Mouse (Mus musculus) E14TG2a.4 (cell line): Measurements from ENCODE around the gene Ap1ar.

Source experiments
- H3K27me3 ChIP-seq: 2 replicates; pipeline ENCODE4 v1.6.1; 2014; ENCODE audit warnings: low read length, control low read depth; ENCODE audit not compliant: insufficient read depth
- H3K36me3 ChIP-seq: 2 replicates; pipeline ENCODE4 v1.6.1; 2014; ENCODE audit warnings: low read length, control low read depth; ENCODE audit not compliant: insufficient read depth
- H3K4me1 ChIP-seq: replicated peaks from 2 replicates; pipeline ENCODE4 v1.6.1; 2014; ENCODE audit warnings: low read depth, low read length, control low read depth
- H3K4me3 ChIP-seq: replicated peaks from 2 replicates; pipeline ENCODE4 v1.5.1; 2014; ENCODE audit warnings: mild to moderate bottlenecking, low read length
- H3K9me3 ChIP-seq: 2 replicates; pipeline ENCODE4 v1.6.1; 2014; ENCODE audit warnings: low read length, control low read depth
- CTCF ChIP-seq: conservative IDR thresholded peaks from 2 replicates; pipeline ENCODE4 v1.5.1; 2014; ENCODE audit warnings: low read length
- NANOG ChIP-seq: IDR thresholded peaks from 2 replicates; pipeline ENCODE4 v1.6.1; 2014; ENCODE audit warnings: borderline replicate concordance, low read length, mixed read lengths
- POU5F1 ChIP-seq: IDR thresholded peaks from 2 replicates; pipeline ENCODE4 v1.6.1; 2014; ENCODE audit warnings: low read length, borderline replicate concordance

The Ap1ar gene

DNA sequence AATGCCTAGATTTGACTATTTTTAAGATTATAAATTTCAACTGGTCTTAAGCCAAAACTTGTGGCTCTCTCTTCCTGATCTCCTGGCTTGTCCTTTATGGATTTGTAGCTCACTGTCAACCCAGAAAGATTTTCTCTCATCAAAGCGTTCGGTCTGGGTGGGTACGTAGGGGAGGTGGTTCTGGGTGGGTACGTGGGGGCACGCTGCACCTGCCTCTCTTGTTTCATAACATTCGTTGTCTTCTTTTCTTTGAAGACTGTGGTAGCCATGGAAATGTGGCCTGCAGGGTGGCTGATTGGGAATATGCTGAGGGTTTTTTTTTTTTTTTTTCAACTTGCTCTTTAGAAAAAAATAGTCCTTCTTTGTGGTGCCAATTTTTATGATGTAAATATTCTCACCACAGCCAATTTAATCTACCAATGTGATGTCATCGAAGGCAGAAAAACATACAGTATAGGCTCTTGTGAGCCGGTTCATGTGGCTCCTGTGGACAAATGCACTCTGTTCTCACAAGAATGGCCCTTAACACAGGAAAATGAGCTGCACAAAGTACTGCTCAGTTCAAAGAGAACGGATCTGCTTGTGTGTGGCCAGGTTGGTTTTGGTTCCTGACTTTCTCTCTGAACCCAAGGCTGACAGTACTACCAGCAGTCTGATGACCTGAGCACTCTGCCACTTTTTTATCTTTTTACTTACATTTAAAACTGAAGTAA, 30.9 kb upstream of the Ap1ar start:
- no peaks in the 10 kb centered on the region for H3K27me3 ChIP-seq
- peaks cover 16% of the 10 kb centered on the region for H3K9me3 ChIP-seq
- H3K4me1 ChIP-seq, result no peaks in the 10 kb centered on the region
- no peak overlapping the region for H3K4me3 ChIP-seq
- H3K36me3 ChIP-seq, result no peaks in the 10 kb centered on the region
- TF ChIP-seq POU5F1 (no peak), CTCF (no peak), NANOG (no peak)

GRCm38 (mm10) chr3:127864242-127864641, 26.9 kb upstream of the Ap1ar start:
- peaks cover 16% of the 10 kb centered on the region for H3K9me3 ChIP-seq
- no peak overlapping the region for H3K4me3 ChIP-seq
- H3K36me3 ChIP-seq, result no peaks in the 10 kb centered on the region
- TF ChIP-seq POU5F1 (no peak), NANOG (no peak), CTCF (no peak)
- H3K4me1 ChIP-seq, result no peaks in the 10 kb centered on the region
- H3K27me3 ChIP-seq, result no peaks in the 10 kb centered on the region

DNA sequence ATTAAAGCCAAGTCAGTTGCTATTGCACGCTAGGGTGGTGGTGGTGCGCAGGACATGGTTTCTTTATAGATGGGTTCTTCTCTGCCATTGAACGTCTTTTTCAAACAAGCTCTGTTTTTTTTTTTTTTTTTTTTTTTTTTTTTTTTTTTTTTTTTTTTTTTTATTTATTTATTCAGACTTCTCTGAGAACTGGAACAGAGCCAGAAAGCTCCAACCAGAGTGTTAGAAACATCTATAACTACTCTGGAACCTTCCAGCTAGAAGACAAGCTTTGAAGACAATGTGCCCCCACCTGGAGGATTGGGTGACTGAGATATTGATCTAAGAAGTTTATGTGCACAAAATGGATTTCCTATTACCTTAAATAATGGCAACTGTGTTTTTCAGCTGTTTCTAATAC, 26.2 kb upstream of the Ap1ar start:
- peaks cover 16% of the 10 kb centered on the region for H3K9me3 ChIP-seq
- no peak for TF ChIP-seq POU5F1
- TF ChIP-seq NANOG, result no peak
- no peak for TF ChIP-seq CTCF
- H3K36me3 ChIP-seq, result no peaks in the 10 kb centered on the region
- no peaks in the 10 kb centered on the region for H3K27me3 ChIP-seq
- H3K4me1 ChIP-seq, result no peaks in the 10 kb centered on the region
- no peak overlapping the region for H3K4me3 ChIP-seq

- TF ChIP-seq CTCF, result no peak
- no peak for TF ChIP-seq POU5F1
- Histone ChIP-seq H3K36me3 (no peaks in the 10 kb centered on the region), H3K4me1 (no peaks in the 10 kb centered on the region), H3K9me3 (peaks cover 14% of the 10 kb centered on the region), H3K27me3 (peaks cover 4% of the 10 kb centered on the region; the same call in 1 of the 2 replicates), H3K4me3 (no peak overlapping the region)
Observed at GRCm38 (mm10) chr3:127862479-127862878, 25.2 kb upstream of the Ap1ar start.

GRCm38 (mm10) chr3:127861340-127861739, 24.0 kb upstream of the Ap1ar start:
- Histone ChIP-seq H3K4me1 (no peaks in the 10 kb centered on the region), H3K4me3 (no peak overlapping the region), H3K9me3 (peaks cover 4% of the 10 kb centered on the region), H3K36me3 (no peaks in the 10 kb centered on the region), H3K27me3 (peaks cover 4% of the 10 kb centered on the region; the same call in 1 of the 2 replicates)
- TF ChIP-seq CTCF (no peak), POU5F1 (no peak), NANOG (no peak)

GRCm38 (mm10) chr3:127853431-127854206, 16.3 kb upstream of the Ap1ar start:
- TF ChIP-seq POU5F1, result no peak
- TF ChIP-seq CTCF, result peak; percentile 49
- no peaks in the 10 kb centered on the region for H3K36me3 ChIP-seq
- no peak overlapping the region for H3K4me3 ChIP-seq
- H3K27me3 ChIP-seq, result peaks cover 4% of the 10 kb centered on the region; the same call in 1 of the 2 replicates
- no peaks in the 10 kb centered on the region for H3K4me1 ChIP-seq
- no peaks in the 10 kb centered on the region for H3K9me3 ChIP-seq

- no peak overlapping the region for H3K4me3 ChIP-seq
- no peaks in the 10 kb centered on the region for H3K27me3 ChIP-seq
- H3K9me3 ChIP-seq, result no peaks in the 10 kb centered on the region
- H3K36me3 ChIP-seq, result no peaks in the 10 kb centered on the region
- TF ChIP-seq NANOG (no peak), POU5F1 (no peak), CTCF (no peak)
- no peaks in the 10 kb centered on the region for H3K4me1 ChIP-seq
Observed at GRCm38 (mm10) chr3:127852722-127853121, 15.4 kb upstream of the Ap1ar start.

DNA sequence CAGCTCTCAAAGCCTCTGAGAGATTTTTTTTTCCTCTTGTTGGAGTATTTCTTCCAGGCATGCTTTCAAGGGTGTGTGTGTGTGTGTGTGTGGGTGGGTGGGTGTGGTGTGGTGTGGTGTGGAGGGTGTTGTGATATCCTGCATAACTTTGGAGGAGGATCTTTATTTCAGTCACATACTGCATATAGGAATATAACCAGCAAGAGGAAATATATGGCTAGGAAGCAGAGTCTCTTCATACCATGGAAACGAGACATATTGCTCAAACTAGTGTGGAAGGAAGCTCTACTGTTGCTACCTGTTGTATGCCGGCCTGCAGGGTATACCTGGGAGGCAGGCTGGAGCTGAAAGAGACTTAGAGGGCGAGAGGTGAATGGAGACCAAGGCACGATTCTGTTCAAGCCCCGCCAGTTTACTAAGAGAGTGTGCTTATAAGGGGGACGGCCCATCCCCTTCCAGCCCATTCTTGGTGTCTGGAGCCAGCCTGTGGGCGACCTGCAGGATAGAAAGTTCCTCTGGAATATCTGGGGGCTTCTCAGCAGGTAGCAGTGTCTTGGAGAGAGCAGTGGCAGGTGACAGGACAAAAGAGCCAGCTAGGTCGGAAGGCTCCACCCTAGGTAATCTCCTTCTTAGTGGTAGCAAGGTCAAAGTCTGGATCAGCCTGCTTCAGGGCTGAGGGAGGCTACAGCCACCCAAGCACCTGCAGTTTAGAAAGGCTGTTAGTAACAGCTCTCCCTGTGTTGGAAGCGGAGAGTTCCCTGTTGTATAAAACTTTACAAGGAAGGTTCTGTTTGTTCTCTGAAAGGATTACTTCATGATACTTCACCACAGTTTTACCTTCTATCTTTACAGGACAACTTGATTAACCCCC, 13.7 kb upstream of the Ap1ar start:
- Histone ChIP-seq H3K4me3 (no peak overlapping the region), H3K36me3 (no peaks in the 10 kb centered on the region), H3K27me3 (no peaks in the 10 kb centered on the region), H3K4me1 (no peaks in the 10 kb centered on the region), H3K9me3 (no peaks in the 10 kb centered on the region)
- TF ChIP-seq NANOG, result no peak
- TF ChIP-seq POU5F1, result no peak
- TF ChIP-seq CTCF, result no peak

DNA sequence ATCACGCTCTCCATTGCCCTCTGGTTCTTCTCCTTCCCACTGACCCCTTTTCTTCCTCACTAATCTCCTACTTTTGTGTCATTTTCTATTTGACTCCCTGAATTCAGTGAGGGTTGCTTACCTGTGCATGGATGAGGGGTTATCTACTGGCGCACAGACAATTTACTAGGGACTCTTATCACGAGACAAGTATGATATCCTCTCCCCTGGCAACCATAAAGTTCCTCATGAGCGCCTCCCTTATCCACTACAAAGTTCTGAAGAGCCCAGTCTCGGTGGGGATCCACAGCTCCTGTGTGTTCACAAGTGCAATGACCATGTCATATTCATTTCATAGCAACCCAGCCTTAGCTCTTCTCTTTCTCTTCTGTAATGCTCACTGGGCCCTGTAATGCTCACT, 12.6 kb upstream of the Ap1ar start:
- no peaks in the 10 kb centered on the region for H3K4me1 ChIP-seq

More for the DNA sequence above, 12.6 kb upstream of the Ap1ar start:
- H3K36me3 ChIP-seq, result no peaks in the 10 kb centered on the region
- no peaks in the 10 kb centered on the region for H3K27me3 ChIP-seq
- H3K4me3 ChIP-seq, result no peak overlapping the region
- no peaks in the 10 kb centered on the region for H3K9me3 ChIP-seq
- TF ChIP-seq POU5F1 (no peak), CTCF (no peak), NANOG (no peak)
